Mouse (Mus musculus) mesoderm, embryonic 11.5 days (tissue): ENCODE measurements at regions not wholly inside any gene's neighbourhood (a gene's known extent, or its start where the extent isn't known, plus 50 kb on each side); places are given as distances from the start of the nearest gene placed in this dataset.

Experiments
- DNase-seq: peaks from one replicate; pipeline ENCODE4 v3.0.0-alpha.2; 2012; ENCODE audit warnings: low read depth, low spot score

DNA sequence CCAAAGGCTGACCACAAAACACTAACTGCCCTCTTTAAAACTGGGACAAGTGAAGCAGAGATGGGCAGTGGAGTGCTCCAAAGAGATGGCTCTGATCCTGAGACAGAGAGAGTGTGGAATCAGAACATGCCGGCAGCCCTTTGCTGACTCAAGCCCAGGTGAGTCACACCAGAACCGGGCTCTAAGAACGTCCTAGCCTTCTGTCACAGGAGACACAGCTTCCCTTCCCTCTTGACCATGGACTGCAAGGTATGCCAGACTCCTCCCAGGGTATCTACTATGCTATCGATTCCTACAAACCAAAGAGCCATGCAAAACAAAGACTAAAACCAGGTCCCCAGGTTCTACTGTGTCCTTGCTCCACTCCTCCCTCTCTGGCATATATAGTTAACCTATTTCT lies 98.0 kb downstream of the Dhx15 start:
- DNase-seq = no peak

DNA sequence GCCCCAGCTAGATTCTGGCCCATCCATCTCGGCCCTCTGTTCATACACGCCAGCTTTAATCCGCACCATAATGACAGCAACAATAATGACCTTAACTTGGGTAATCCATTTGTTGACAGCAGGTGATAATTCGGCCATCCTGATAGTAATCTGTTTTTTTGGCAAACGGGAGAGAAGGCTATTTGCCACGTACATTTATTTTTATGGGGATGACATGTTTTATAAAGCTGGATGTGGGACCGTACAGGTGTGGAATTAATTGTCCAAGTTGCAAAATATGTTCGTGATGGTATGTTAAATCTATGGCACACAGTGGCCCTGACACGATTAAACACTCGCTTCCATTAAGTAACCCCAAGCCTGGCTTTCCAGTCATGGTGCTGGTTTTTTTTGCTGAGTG lies 102.2 kb downstream of the Dhx15 start:
- no peak for DNase-seq

- DNase-seq = no peak
Measured at GRCm38 (mm10) chr5:52086766-52087429, 103.4 kb downstream of the Dhx15 start.

DNA sequence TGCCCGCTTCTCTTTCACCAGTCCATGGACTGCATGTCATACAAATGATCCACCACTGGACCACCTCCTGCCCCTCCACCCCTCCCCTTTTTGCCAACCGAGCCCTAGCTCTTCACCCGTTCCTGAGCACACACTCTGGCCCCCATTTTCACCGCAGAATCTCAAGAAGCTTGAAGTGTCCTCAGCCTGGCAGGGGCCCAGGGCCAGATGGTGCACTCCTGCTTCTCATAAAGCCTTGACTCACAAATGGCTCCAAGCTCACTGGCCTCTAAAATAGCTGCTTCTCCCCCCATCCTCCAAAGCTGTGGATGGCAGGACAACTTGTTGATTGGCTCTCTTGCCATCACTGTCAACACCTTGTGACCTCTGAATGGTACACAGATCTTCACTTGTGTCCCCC lies 110.0 kb downstream of the Dhx15 start:
- no peak for DNase-seq

DNA sequence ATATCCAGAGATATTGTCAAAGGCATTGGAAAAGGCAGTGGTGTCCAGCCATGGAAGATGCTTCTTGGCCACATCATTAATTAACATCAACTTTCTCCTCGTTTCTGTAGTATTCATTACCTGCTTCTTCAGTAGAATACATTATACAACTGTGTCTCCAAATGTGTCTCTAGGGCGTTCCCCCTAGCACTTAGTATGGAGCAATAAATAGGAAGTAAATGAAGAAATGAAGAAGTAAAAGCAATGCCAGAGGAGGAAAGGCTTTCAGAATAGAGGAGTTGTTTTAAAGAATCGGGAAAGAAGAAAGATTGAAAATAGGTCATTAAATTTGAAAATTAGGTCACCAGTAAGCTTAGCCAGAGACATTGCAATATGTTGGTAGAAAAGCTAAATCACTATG lies 112.6 kb downstream of the Dhx15 start:
- no peak for DNase-seq

DNA sequence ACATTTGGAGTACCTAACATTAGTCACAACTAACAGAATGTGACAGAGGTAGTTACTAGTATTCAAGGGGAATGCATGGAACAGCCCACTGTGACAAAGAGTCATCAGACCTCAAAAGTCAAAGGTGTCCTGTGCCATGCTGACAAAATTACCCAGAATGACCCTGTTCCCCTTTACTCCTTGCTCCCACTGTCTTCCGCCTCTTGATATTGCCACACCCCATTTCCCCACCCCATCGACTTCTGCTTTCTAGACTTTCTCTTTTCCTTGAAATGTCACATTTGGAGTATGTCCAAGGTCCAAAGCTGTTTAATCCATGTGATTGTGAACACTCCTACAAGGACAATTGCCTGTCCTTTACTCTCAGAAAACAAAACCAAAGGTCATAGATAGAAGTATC lies 115.2 kb downstream of the Dhx15 start:
- DNase-seq = no peak

DNA sequence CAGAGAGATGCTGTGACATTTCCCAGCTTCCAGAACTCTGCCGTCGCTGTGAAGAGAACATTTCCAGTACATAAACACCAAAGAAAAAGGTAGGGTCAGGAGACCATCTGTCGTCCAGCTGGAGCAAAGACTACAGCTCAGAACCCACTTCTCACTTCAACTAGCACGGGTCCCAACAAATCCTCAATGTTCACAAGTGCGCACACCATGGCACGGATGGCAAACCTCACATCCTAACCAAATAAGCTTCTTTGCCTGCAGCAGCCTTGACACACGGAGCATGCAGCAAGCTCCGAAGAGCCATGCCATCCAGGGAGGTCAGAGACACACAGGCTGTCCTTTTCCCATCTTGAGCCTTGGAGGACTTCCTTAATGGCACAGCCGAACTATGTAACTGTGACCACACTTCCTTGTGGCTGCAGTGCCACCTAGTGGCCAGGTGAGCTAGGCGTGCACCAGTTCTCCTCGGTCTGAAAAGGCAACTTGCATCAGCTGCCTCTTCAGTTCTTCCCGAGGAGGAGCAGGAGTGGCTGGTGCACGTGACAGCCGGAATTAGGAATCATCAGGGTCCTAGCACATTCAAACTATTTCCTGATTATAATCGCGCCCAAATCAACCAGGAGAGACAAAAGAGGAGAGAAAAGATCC lies 125.4 kb downstream of the Dhx15 start:
- peak; percentile 83 for DNase-seq

GRCm38 (mm10) chr5:52062214-52062613 lies 128.1 kb downstream of the Dhx15 start:
- DNase-seq = no peak

DNA sequence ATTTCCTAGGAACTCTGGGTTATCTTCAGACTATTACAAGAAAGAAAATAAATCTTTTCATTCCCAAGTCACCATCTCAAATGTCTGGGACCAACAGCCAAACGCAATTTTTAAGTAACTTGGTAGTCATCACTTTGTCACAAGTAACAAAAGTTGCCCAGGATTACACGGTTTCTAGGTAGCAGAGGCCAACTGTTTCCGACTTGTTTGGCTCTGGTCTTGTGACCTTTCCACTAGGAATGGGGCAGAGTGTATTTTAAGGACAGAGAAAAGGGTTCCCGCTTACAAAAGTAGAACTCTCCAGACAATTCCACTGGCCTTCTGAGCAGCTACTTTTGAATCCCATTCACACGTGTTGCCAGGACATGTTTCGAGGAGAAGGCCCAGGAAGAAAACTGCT lies 129.1 kb downstream of the Dhx15 start:
- no peak for DNase-seq

DNA sequence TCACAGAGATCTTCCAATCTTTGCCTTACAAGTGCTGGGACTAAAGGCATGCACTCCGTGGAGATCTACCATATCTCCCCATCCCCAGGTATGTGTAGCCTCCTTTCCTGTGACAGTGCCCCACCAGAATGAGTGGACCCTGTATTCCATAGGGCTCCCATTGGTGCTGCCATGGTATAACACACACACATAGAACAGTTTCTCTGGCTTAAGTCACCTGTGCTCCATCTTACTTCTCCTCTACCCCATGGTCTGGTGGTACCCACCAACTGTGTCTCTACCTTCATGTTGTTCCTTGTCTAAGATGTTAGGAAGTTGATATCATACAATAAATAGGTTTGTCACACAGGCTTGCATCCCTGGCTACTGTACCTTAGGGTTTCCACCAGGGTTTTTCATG lies 133.1 kb downstream of the Dhx15 start:
- DNase-seq = no peak

GRCm38 (mm10) chr5:52052072-52052465 lies 138.2 kb downstream of the Dhx15 start:
- no peak for DNase-seq

GRCm38 (mm10) chr5:52051383-52052071 lies 138.8 kb downstream of the Dhx15 start:
- DNase-seq = peak; percentile 1

- no peak for DNase-seq
Measured at GRCm38 (mm10) chr5:52048790-52049189, 141.5 kb downstream of the Dhx15 start.

DNA sequence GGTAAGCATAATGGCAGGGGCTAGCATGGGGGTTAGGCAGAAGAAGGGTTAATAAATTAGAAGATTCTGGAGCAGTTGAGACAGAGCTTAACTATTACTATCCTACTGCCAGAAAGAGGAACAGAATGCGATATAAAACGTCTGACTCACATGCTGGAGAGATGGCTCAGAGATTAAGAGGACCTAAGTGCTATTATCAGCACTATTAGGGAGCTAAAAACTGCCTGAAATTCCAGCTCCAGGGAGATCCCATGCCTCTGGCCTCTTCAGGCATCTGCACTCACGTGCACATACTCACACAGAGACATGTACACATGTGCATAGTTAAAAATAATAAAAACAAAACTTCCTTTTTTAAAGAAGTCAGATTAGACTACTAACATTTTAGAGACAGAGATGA lies 143.6 kb downstream of the Dhx15 start:
- no peak for DNase-seq

- no peak for DNase-seq
Measured at GRCm38 (mm10) chr5:52044101-52044500, 146.2 kb downstream of the Dhx15 start.

GRCm38 (mm10) chr5:52041447-52041846 lies 148.9 kb downstream of the Dhx15 start:
- DNase-seq = no peak

DNA sequence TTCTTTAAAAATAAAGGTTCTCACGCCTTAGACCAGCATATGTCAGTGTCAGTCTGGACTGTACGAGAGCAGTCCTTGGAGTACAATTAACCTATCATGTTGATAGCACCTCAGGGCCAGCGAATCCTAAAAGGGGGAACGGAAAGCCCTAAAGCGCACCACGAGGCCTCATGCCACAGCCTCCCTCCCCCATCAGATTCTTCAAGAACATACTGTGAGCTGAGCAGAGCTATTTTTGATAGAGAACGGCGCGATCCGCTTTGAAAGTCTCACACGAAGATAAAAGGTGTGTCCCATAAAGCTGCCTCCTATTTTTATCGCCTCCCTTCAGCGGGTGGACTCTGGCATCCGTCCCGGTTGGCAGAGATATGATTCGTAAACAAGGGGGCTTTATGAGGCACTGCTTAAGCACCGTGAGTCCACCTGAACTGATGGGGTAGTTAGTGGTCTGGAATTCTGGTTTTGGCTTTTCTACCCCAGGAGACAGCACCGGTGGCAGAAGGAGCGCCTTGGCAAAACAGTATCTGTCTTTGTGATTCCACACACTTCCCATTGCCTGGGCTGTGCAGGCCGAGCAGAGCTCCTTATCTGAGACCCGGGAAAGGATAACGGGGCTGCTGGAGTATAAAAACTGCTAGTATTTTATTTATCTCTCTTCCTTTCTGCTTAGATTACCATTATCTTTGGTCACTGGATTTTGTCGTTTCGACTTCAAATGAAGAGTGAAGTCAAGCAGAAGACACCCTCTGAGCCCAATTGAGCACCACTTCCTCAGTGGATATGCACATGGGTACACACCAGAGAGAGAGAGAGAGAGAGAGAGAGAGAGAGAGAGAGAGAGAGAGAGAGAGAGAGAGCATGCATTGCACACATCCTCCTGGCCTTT lies 149.6 kb downstream of the Dhx15 start:
- DNase-seq = no peak

DNA sequence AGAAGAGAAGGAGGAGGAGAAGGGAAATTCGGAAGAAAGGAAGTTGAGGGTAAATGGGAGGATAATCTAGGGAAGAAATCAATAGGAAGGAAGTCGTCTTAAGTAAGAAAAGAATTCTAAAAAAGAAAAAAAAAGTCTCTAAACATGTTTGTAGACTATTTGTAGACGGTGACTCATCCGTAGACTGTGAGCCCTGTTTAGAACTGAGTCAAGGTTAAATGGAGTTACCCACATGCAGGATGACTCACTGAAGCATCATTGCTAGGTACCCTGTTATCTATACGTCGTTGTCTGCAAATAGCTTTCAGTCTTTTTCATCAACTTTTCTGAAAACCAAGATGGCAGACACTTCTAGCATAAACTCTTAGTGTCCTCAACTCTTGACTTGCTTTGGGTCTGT lies 155.0 kb downstream of the Dhx15 start:
- no peak for DNase-seq

DNA sequence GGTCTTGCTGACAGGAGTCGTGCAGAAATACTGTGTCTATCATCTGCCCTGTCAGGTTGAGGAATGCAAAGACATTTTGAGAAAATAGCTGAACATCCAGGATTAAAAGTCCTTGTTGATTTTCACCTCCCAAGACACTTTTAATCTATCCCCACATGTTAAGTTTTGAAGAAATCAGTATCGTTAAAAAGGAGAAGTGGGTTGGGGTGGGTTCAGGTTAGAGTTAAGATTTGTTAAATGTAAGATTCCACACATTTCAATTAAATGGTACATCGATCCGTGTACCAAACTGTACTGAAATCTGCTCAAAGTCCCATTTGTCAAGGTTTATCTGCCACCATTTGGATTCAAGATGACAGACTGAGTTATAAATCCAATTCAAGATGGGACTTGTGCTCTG lies 162.8 kb downstream of the Dhx15 start:
- DNase-seq = no peak

DNA sequence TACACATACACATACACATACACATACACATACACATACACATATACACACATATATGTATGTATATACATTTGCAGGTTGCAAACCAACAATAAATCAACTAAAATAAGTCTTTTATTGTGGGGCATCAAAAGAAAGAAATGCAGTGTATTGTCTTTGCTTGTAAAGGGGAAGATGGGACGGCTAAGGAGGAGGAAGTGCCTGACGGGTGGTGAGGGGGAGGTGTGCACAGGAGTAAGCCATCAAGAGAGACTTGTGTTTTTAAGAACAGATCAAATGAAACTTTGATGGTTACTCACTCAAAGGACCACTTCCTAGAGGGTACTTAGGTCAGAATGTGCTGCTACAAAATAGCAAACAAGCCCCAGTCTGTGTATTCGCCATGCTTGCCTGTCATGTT lies 164.2 kb downstream of the Dhx15 start:
- DNase-seq = no peak

- no peak for DNase-seq
Measured at GRCm38 (mm10) chr5:52023212-52023611, 167.1 kb downstream of the Dhx15 start.

GRCm38 (mm10) chr5:52016992-52017391 lies 173.3 kb downstream of the Dhx15 start:
- no peak for DNase-seq
